Mouse (Mus musculus) embryonic facial prominence, embryonic 11.5 days (tissue): ENCODE results near the gene Zfp511. TPM values are rescaled to one million over a fixed set of nuclear protein-coding genes. Genes with fewer than 3 reads are reported as not detected.

Source experiments
- ATAC-seq: fragments of 200-750 bp; cut with Nextera tagmentation; replicated peaks from 2 replicates; pipeline ENCODE4 v1.8.0; 2017; ENCODE audit warnings: low read depth; ENCODE audit not compliant: insufficient number of reproducible peaks, low FRiP score, low TSS enrichment
- DNase-seq: peaks from one replicate; pipeline ENCODE4 v3.0.0-alpha.2; 2015; ENCODE audit warnings: low spot score
- H3K27ac ChIP-seq: fragments of 300-500 bp; sonication (generic); replicated peaks from 2 replicates; pipeline ENCODE4 v1.5.1; 2014; ENCODE audit warnings: mild to moderate bottlenecking, low read depth, low read length, control low read depth
- H3K27me3 ChIP-seq: fragments of 300-500 bp; sonication (generic); 2 replicates; pipeline ENCODE4 v1.6.1; 2014; ENCODE audit warnings: mild to moderate bottlenecking, low read length, moderate library complexity, mixed read lengths; ENCODE audit not compliant: control insufficient read depth, insufficient read depth
- H3K36me3 ChIP-seq: fragments of 300-500 bp; sonication (generic); replicated peaks from 2 replicates; pipeline ENCODE4 v1.6.1; 2014; ENCODE audit warnings: low read depth, mild to moderate bottlenecking, low read length, moderate library complexity, mixed read lengths; ENCODE audit not compliant: control insufficient read depth, insufficient read depth
- H3K4me1 ChIP-seq: fragments of 300-500 bp; sonication (generic); 2 replicates; pipeline ENCODE4 v1.6.1; 2014; ENCODE audit warnings: low read length, mixed read lengths; ENCODE audit not compliant: control insufficient read depth, insufficient read depth
- H3K4me2 ChIP-seq: fragments of 300-500 bp; sonication (generic); 2 replicates; pipeline ENCODE4 v1.6.1; 2014; ENCODE audit warnings: low read depth, mild to moderate bottlenecking, control low read depth, low read length, moderate library complexity
- H3K4me3 ChIP-seq: fragments of 300-500 bp; sonication (generic); 2 replicates; pipeline ENCODE4 v1.5.1; 2014; ENCODE audit warnings: low read depth, low read length, control low read depth
- H3K9ac ChIP-seq: fragments of 300-500 bp; sonication (generic); replicated peaks from 2 replicates; pipeline ENCODE4 v1.6.1; 2014; ENCODE audit warnings: mild to moderate bottlenecking, control low read depth, low read length
- H3K9me3 ChIP-seq: fragments of 300-500 bp; sonication (generic); replicated peaks from 2 replicates; pipeline ENCODE4 v1.6.1; 2016; ENCODE audit warnings: mild to moderate bottlenecking, low read length, inconsistent platforms, mixed read lengths; ENCODE audit not compliant: control insufficient read depth
- WGBS: fragments of 180-500 bp; shearing (Covaris S2); extraction: QIAGEN DNeasy Blood & Tissue Kit; methylation state at CpG from one replicate; pipeline ENCODE4 v1.1.7; 2014; 5-methylcytosine and 5-hydroxymethylcytosine counted together
- polyA plus RNA-seq: library from polyadenylated mRNA; unstranded; fragments of >200 nt; fragmentation: Nextera tagmentation; extraction: Ambion mirVana; gene quantifications from 2 replicates; pipeline ENCODE4 v1.2.1, GENCODE M21; 2014

Zfp511 gene
- polyA plus RNA-seq, 1 experiment from 2014 or later: 37.5 TPM

- WGBS: 10% methylated on average over 11 of the region's 11 CpGs
Observed at GRCm38 (mm10) chr7:140062307-140062706, 26.1 kb downstream of the Zfp511 start.

GRCm38 (mm10) chr7:140063092-140063491 lies 26.9 kb downstream of the Zfp511 start:
- 23% methylated on average over 7 of the region's 7 CpGs for WGBS
- peaks cover 38% of the 10 kb centered on the region for H3K27me3 ChIP-seq

More at GRCm38 (mm10) chr7:140062307-140062706, 26.1 kb downstream of the Zfp511 start:
- H3K36me3 ChIP-seq: no peaks in the 10 kb centered on the region
- peaks cover 40% of the 10 kb centered on the region for H3K27me3 ChIP-seq
- H3K4me1 ChIP-seq: 0 out of 2 replicates have a peak, but pooled peaks cover 4% of the 10 kb centered on the region
- H3K27ac ChIP-seq: no peak overlapping the region
- DNase-seq (peak; percentile 45), ATAC-seq (peak; percentile 26; the same call in 1 of the 2 replicates)
- no peaks in the 10 kb centered on the region for H3K9me3 ChIP-seq
- H3K4me2 ChIP-seq: no peak overlapping the region
- no peak overlapping the region for H3K4me3 ChIP-seq
- H3K9ac ChIP-seq: no peak overlapping the region

GRCm38 (mm10) chr7:140067397-140067796 lies 31.2 kb downstream of the Zfp511 start:
- no peak overlapping the region for H3K4me2 ChIP-seq
- ATAC-seq (no peak), DNase-seq (no peak)
- no peak overlapping the region for H3K27ac ChIP-seq
- H3K9ac ChIP-seq: no peak overlapping the region
- no peaks in the 10 kb centered on the region for H3K9me3 ChIP-seq
- WGBS: 68% methylated on average over 6 of the region's 6 CpGs
- H3K4me1 ChIP-seq: no peaks in the 10 kb centered on the region
- H3K27me3 ChIP-seq: peaks cover 5% of the 10 kb centered on the region; the same call in 1 of the 2 replicates
- H3K36me3 ChIP-seq: no peaks in the 10 kb centered on the region
- H3K4me3 ChIP-seq: no peak overlapping the region

More at GRCm38 (mm10) chr7:140063092-140063491, 26.9 kb downstream of the Zfp511 start:
- ATAC-seq (no peak), DNase-seq (peak; percentile 84)
- 0 out of 2 replicates have a peak, but pooled peaks cover 4% of the 10 kb centered on the region for H3K4me1 ChIP-seq
- H3K27ac ChIP-seq: no peak overlapping the region
- no peak overlapping the region for H3K4me2 ChIP-seq
- no peak overlapping the region for H3K9ac ChIP-seq
- H3K36me3 ChIP-seq: no peaks in the 10 kb centered on the region
- H3K9me3 ChIP-seq: no peaks in the 10 kb centered on the region
- no peak overlapping the region for H3K4me3 ChIP-seq

- ATAC-seq (peak; percentile 18; the same call in 1 of the 2 replicates), DNase-seq (no peak)
- no peaks in the 10 kb centered on the region for H3K9me3 ChIP-seq
- H3K9ac ChIP-seq: peak overlapping the region; percentile 48
- peak overlapping the region; percentile 28 for H3K4me2 ChIP-seq
- no peaks in the 10 kb centered on the region for H3K27me3 ChIP-seq
- peak overlapping the region; percentile 3; the same call in 1 of the 2 replicates for H3K4me3 ChIP-seq
- no peaks in the 10 kb centered on the region for H3K4me1 ChIP-seq
- no peaks in the 10 kb centered on the region for H3K36me3 ChIP-seq
- WGBS: 34% methylated on average over 38 of the region's 39 CpGs
- H3K27ac ChIP-seq: no peak overlapping the region
Observed at GRCm38 (mm10) chr7:140070042-140070711, 34.0 kb downstream of the Zfp511 start.

- 82% methylated on average over 6 of the region's 6 CpGs for WGBS
- no peak for ATAC-seq
- peaks cover 24% of the 10 kb centered on the region for H3K27me3 ChIP-seq
Observed at GRCm38 (mm10) chr7:140077698-140078097, 41.5 kb downstream of the Zfp511 start.

GRCm38 (mm10) chr7:140078711-140079110 lies 42.5 kb downstream of the Zfp511 start:
- WGBS: 7% methylated on average over 5 of the region's 5 CpGs

More at GRCm38 (mm10) chr7:140077698-140078097, 41.5 kb downstream of the Zfp511 start:
- 0 out of 2 replicates have a peak, but pooled peaks cover 3% of the 10 kb centered on the region for H3K4me1 ChIP-seq
- no peak overlapping the region for H3K27ac ChIP-seq
- H3K9ac ChIP-seq: no peak overlapping the region
- no peak overlapping the region for H3K4me3 ChIP-seq
- no peak overlapping the region for H3K4me2 ChIP-seq
- DNase-seq: no peak
- H3K36me3 ChIP-seq: no peaks in the 10 kb centered on the region
- no peaks in the 10 kb centered on the region for H3K9me3 ChIP-seq

GRCm38 (mm10) chr7:140080503-140081156 lies 44.4 kb downstream of the Zfp511 start:
- Histone ChIP-seq H3K4me2 (peak overlapping the region; percentile 41), H3K4me1 (0 out of 2 replicates have a peak, but pooled peaks cover 3% of the 10 kb centered on the region), H3K9me3 (no peaks in the 10 kb centered on the region), H3K36me3 (no peaks in the 10 kb centered on the region), H3K4me3 (peak overlapping the region; percentile 17; the same call in 1 of the 2 replicates), H3K27me3 (peaks cover 24% of the 10 kb centered on the region), H3K27ac (no peak overlapping the region), H3K9ac (peak overlapping the region; percentile 22)
- ATAC-seq: peak; percentile 71
- WGBS: 2% methylated on average over 24 of the region's 24 CpGs
- DNase-seq: peak; percentile 94

More at GRCm38 (mm10) chr7:140078711-140079110, 42.5 kb downstream of the Zfp511 start:
- DNase-seq (peak; percentile 84), ATAC-seq (no peak)
- H3K9ac ChIP-seq: no peak overlapping the region
- H3K4me3 ChIP-seq: no peak overlapping the region
- 0 out of 2 replicates have a peak, but pooled peaks cover 3% of the 10 kb centered on the region for H3K4me1 ChIP-seq
- no peaks in the 10 kb centered on the region for H3K9me3 ChIP-seq
- no peaks in the 10 kb centered on the region for H3K36me3 ChIP-seq
- no peak overlapping the region for H3K27ac ChIP-seq
- peaks cover 24% of the 10 kb centered on the region for H3K27me3 ChIP-seq
- no peak overlapping the region for H3K4me2 ChIP-seq
